Mouse (Mus musculus) layer of hippocampus, postnatal 36 days (tissue): ENCODE data around the gene Gm28308. TPM values are rescaled to one million over a fixed set of nuclear protein-coding genes. Genes with fewer than 3 reads are reported as not detected.

Source experiments
- DNase-seq, 2 experiments: peaks; one replicate each; pipeline ENCODE4 v3.0.0; 2022
- total RNA-seq, 2 experiments: library from RNA; stranded (reverse); gene quantifications; 2 replicates each; pipeline ENCODE4 v1.2.3; 2021

The Gm28308 gene
- total RNA-seq, 2 experiments from 2014 or later, result not detected

GRCm38 (mm10) chr6:52246403-52246803 lies 33.3 kb upstream of the Gm28308 start:
- no peak for DNase-seq

GRCm38 (mm10) chr6:52245757-52246142 lies 32.6 kb upstream of the Gm28308 start, which contains the start of gene Hoxa11:
TSS of gene Hoxa11 (minus strand) at chr6:52245810.
- DNase-seq, result no peak

GRCm38 (mm10) chr6:52245040-52245756 lies 32.1 kb upstream of the Gm28308 start:
- DNase-seq, result no peak

- DNase-seq, result no peak
These were observed 31.4 kb upstream of the Gm28308 start for GRCm38 (mm10) chr6:52244471-52245039.

- DNase-seq, result no peak
These were observed 30.6 kb upstream of the Gm28308 start for GRCm38 (mm10) chr6:52243681-52244121.

- no peak for DNase-seq
These were observed 29.7 kb upstream of the Gm28308 start for GRCm38 (mm10) chr6:52242801-52243332.

- no peak for DNase-seq
These were observed 28.0 kb upstream of the Gm28308 start for GRCm38 (mm10) chr6:52241001-52241621.

- no peak for DNase-seq
These were observed 27.4 kb upstream of the Gm28308 start, which contains the start of gene Hoxa10 for GRCm38 (mm10) chr6:52240389-52241000. TSS of gene Hoxa10 (minus strand) at chr6:52240854.

GRCm38 (mm10) chr6:52239625-52240388 lies 26.7 kb upstream of the Gm28308 start:
- DNase-seq, result no peak

- no peak for DNase-seq
These were observed 25.8 kb upstream of the Gm28308 start for GRCm38 (mm10) chr6:52238976-52239375.

GRCm38 (mm10) chr6:52238155-52238545 lies 25.0 kb upstream of the Gm28308 start:
- DNase-seq, result no peak

GRCm38 (mm10) chr6:52237346-52238154 lies 24.4 kb upstream of the Gm28308 start:
- no peak for DNase-seq

GRCm38 (mm10) chr6:52236806-52237205 lies 23.7 kb upstream of the Gm28308 start:
- no peak for DNase-seq

- DNase-seq, result no peak
These were observed 22.7 kb upstream of the Gm28308 start for GRCm38 (mm10) chr6:52235866-52236265.

- DNase-seq, result no peak
These were observed 22.1 kb upstream of the Gm28308 start for GRCm38 (mm10) chr6:52235267-52235666.

- no peak for DNase-seq
These were observed 21.4 kb upstream of the Gm28308 start for GRCm38 (mm10) chr6:52234428-52235140.

GRCm38 (mm10) chr6:52233546-52234427 lies 20.6 kb upstream of the Gm28308 start:
- DNase-seq, result no peak

GRCm38 (mm10) chr6:52232984-52233545 lies 19.9 kb upstream of the Gm28308 start:
- DNase-seq, result no peak

- no peak for DNase-seq
These were observed 19.4 kb upstream of the Gm28308 start for GRCm38 (mm10) chr6:52232568-52232965.
